ENCODE assay signal across 16 mouse cellular contexts in the genomic region with DNA sequence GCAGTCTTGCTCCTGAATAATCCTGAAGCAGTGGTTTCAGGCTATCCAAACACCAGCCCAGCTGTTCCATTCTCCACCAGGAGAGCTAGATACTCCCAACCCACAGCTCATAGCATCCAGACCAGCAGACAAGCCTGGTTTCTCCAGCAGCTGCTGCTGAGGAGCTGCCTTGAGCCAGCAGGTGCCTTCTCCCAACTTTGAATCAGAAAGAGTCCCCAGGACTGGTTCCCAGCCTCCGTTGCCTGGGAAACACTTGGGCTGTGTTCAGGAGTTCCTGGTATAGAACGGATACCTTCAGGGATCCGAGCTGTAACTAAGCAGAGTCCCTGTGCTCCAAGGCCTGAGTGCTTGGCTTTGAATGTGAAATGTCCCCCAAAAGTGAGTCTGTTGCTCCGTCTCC.
A peak's percentile ranks its signal among the peaks of the same experiment; 100 is the strongest.
DNase-seq lines count a peak whose midpoint lies in the region; ATAC-seq and TF ChIP-seq lines count a peak whose summit lies in the region.
"Had no signal": no experiment of that assay in that cellular context is flagged by ENCODE, and none has a peak within 500 bp of the region (broad histone marks: within the 10 kb centered on the region; RNA-seq: fewer than 3 reads in every experiment).

No protein-coding gene starts in this region.

- WGBS in hindbrain, embryonic 15.5 days, result 26% methylated on average over 4 of the region's 4 CpGs
- WGBS in hindbrain, embryonic 11.5 days, result 31% methylated on average over 4 of the region's 4 CpGs
- 25% methylated on average over 4 of the region's 4 CpGs for WGBS in midbrain, embryonic 15.5 days
- 12% methylated on average over 4 of the region's 4 CpGs for WGBS in midbrain, embryonic 14.5 days
- WGBS in neural tube, embryonic 14.5 days, result 16% methylated on average over 4 of the region's 4 CpGs

- peaks cover 24% of the 10 kb centered on the region for H3K4me1 ChIP-seq in hindbrain, embryonic 15.5 days (replicated peaks)
- H3K4me1 ChIP-seq in hindbrain, embryonic 11.5 days (replicated peaks; ENCODE audit: control insufficient read depth, insufficient read depth, low read length), result no peaks in the 10 kb centered on the region
- H3K4me1 ChIP-seq in midbrain, embryonic 15.5 days, result peaks cover 22% of the 10 kb centered on the region
- H3K4me1 ChIP-seq in midbrain, embryonic 14.5 days (ENCODE audit: control insufficient read depth, insufficient read depth, low read length), result peaks cover 14% of the 10 kb centered on the region
- peaks cover 7% of the 10 kb centered on the region for H3K4me1 ChIP-seq in cortical plate, adult 2 months (ENCODE audit: control insufficient read depth, insufficient read depth, low read length)
- peaks cover 19% of the 10 kb centered on the region; the same call in 1 of the 2 replicates for H3K4me1 ChIP-seq in neural tube, embryonic 14.5 days (ENCODE audit: control insufficient read depth, insufficient read depth, low read length)

- no peaks in the 10 kb centered on the region for H3K27me3 ChIP-seq in hindbrain, embryonic 15.5 days
- H3K27me3 ChIP-seq in hindbrain, embryonic 11.5 days (ENCODE audit: control insufficient read depth, insufficient read depth, low read length), result no peaks in the 10 kb centered on the region
- H3K27me3 ChIP-seq in midbrain, embryonic 15.5 days (replicated peaks), result no peaks in the 10 kb centered on the region
- no peaks in the 10 kb centered on the region for H3K27me3 ChIP-seq in midbrain, embryonic 14.5 days (ENCODE audit: control insufficient read depth, insufficient read depth, low read length)
- H3K27me3 ChIP-seq in neural tube, embryonic 14.5 days (ENCODE audit: control insufficient read depth, insufficient read depth, low read length), result no peaks in the 10 kb centered on the region

- no peak for DNase-seq in hindbrain, embryonic 11.5 days (ENCODE audit: low spot score)
- no peak for DNase-seq in midbrain, embryonic 14.5 days
- DNase-seq in adrenal gland, adult (ENCODE audit: inconsistent age in 2 of 2, low spot score in 1 of 2), result no peak
- DNase-seq: adrenal gland, postnatal 36 days; cerebellum, adult 9-10 months; kidney, adult 11 months; kidney, postnatal 14 days; left cerebral cortex, postnatal 4 days; lung, embryonic 14.5 days had no signal

- TF ChIP-seq CTCF in cortical plate, adult 2 months (IDR thresholded peaks at IDR 0.05; ENCODE audit: extremely low read depth, insufficient read depth, low read length), result no peak

- no peak overlapping the region for H3K4me2 ChIP-seq in hindbrain, embryonic 15.5 days
- H3K4me2 ChIP-seq in hindbrain, embryonic 11.5 days (replicated peaks; ENCODE audit: low read depth, low read length), result no peak overlapping the region
- H3K4me2 ChIP-seq in midbrain, embryonic 15.5 days, result no peak overlapping the region
- no peak overlapping the region for H3K4me2 ChIP-seq in midbrain, embryonic 14.5 days (ENCODE audit: low read length)
- H3K4me2 ChIP-seq in neural tube, embryonic 14.5 days (ENCODE audit: low read depth, low read length), result no peak overlapping the region

- TF ChIP-seq POLR2A in cortical plate, adult 2 months (IDR thresholded peaks at IDR 0.05; ENCODE audit: extremely low read depth, insufficient read depth, low read length), result no peak

- H3K4me3 ChIP-seq in hindbrain, embryonic 15.5 days, result no peak overlapping the region
- H3K4me3 ChIP-seq in hindbrain, embryonic 11.5 days (ENCODE audit: low read depth, low read length), result no peak overlapping the region
- no peak overlapping the region for H3K4me3 ChIP-seq in midbrain, embryonic 15.5 days
- H3K4me3 ChIP-seq in midbrain, embryonic 14.5 days (replicated peaks; ENCODE audit: low read depth, low read length), result no peak overlapping the region
- no peak overlapping the region for H3K4me3 ChIP-seq in cortical plate, adult 2 months (ENCODE audit: insufficient read depth, low read length)
- no peak overlapping the region for H3K4me3 ChIP-seq in neural tube, embryonic 14.5 days (ENCODE audit: low read depth, low read length)
- H3K4me3 ChIP-seq: heart, embryonic 15.5 days; midbrain, embryonic 12.5 days had no signal

- peak overlapping the region; percentile 68; the same call in 1 of the 2 replicates for H3K27ac ChIP-seq in hindbrain, embryonic 15.5 days (replicated peaks)
- no peak overlapping the region for H3K27ac ChIP-seq in hindbrain, embryonic 11.5 days (ENCODE audit: low read depth, low read length)
- peak overlapping the region; percentile 7; the same call in 1 of the 2 replicates for H3K27ac ChIP-seq in midbrain, embryonic 15.5 days
- H3K27ac ChIP-seq in midbrain, embryonic 14.5 days (replicated peaks; ENCODE audit: low read depth, low read length), result no peak overlapping the region
- peak overlapping the region; percentile 14; the same call in 1 of the 2 replicates for H3K27ac ChIP-seq in cortical plate, adult 2 months (ENCODE audit: insufficient read depth, low read length)
- H3K27ac ChIP-seq in neural tube, embryonic 14.5 days (ENCODE audit: low read depth, low read length), result peak overlapping the region; percentile 44; the same call in 1 of the 2 replicates
- H3K27ac ChIP-seq: heart, embryonic 15.5 days; macrophage; midbrain, embryonic 12.5 days had no signal

- H3K36me3 ChIP-seq in hindbrain, embryonic 15.5 days, result no peaks in the 10 kb centered on the region
- H3K36me3 ChIP-seq in hindbrain, embryonic 11.5 days (ENCODE audit: control insufficient read depth, insufficient read depth, low read length), result no peaks in the 10 kb centered on the region
- H3K36me3 ChIP-seq in midbrain, embryonic 15.5 days (replicated peaks), result no peaks in the 10 kb centered on the region
- no peaks in the 10 kb centered on the region for H3K36me3 ChIP-seq in midbrain, embryonic 14.5 days (ENCODE audit: control insufficient read depth, insufficient read depth, low read length)
- no peaks in the 10 kb centered on the region for H3K36me3 ChIP-seq in neural tube, embryonic 14.5 days (ENCODE audit: control insufficient read depth, insufficient read depth, low read length)
- H3K36me3 ChIP-seq: heart, embryonic 15.5 days; midbrain, embryonic 12.5 days had no signal

- no peaks in the 10 kb centered on the region for H3K9me3 ChIP-seq in hindbrain, embryonic 15.5 days
- H3K9me3 ChIP-seq in hindbrain, embryonic 11.5 days (ENCODE audit: control insufficient read depth, low read length), result no peaks in the 10 kb centered on the region
- no peaks in the 10 kb centered on the region for H3K9me3 ChIP-seq in midbrain, embryonic 15.5 days
- no peaks in the 10 kb centered on the region for H3K9me3 ChIP-seq in midbrain, embryonic 14.5 days (ENCODE audit: control insufficient read depth, low read length)
- H3K9me3 ChIP-seq in neural tube, embryonic 14.5 days (ENCODE audit: control insufficient read depth, low read length), result no peaks in the 10 kb centered on the region
- H3K9me3 ChIP-seq: heart, embryonic 15.5 days had no signal

- ATAC-seq in hindbrain, embryonic 15.5 days (ENCODE audit: low FRiP score, low read depth), result no peak
- ATAC-seq in hindbrain, embryonic 11.5 days (ENCODE audit: low FRiP score), result no peak
- ATAC-seq in midbrain, embryonic 15.5 days (replicated peaks), result no peak
- ATAC-seq in midbrain, embryonic 14.5 days (ENCODE audit: low FRiP score, low TSS enrichment), result no peak
- no peak; the same call in 1 of the 2 replicates for ATAC-seq in neural tube, embryonic 14.5 days (ENCODE audit: low read depth)

- no peak overlapping the region for H3K9ac ChIP-seq in hindbrain, embryonic 15.5 days
- H3K9ac ChIP-seq in hindbrain, embryonic 11.5 days (ENCODE audit: low read depth, low read length), result no peak overlapping the region
- H3K9ac ChIP-seq in midbrain, embryonic 15.5 days, result no peak overlapping the region
- H3K9ac ChIP-seq in midbrain, embryonic 14.5 days (replicated peaks; ENCODE audit: low read length), result no peak overlapping the region
- no peak overlapping the region for H3K9ac ChIP-seq in neural tube, embryonic 14.5 days (replicated peaks; ENCODE audit: low read depth, low read length)
- H3K9ac ChIP-seq: lung, embryonic 14.5 days; midbrain, embryonic 12.5 days had no signal

Comparison
In these comparisons a context has a peak if more than half of its experiments do, and no peak if none do; other contexts are left out.
1. H3K27ac ChIP-seq: peak in hindbrain, embryonic 15.5 days (single experiment), midbrain, embryonic 15.5 days (single experiment), cortical plate, adult 2 months (single experiment) and neural tube, embryonic 14.5 days (single experiment); none in hindbrain, embryonic 11.5 days (single experiment) and midbrain, embryonic 14.5 days (single experiment).